10 mouse cellular contexts compared by ENCODE assay signal in genomic region chr7:109612531-109612930, GRCm38 (mm10).
DNase-seq lines count a peak whose midpoint lies in the region; ATAC-seq and TF ChIP-seq lines count a peak whose summit lies in the region.
"Had no signal": no experiment of that assay in that cellular context is flagged by ENCODE, and none has a peak within 500 bp of the region (broad histone marks: within the 10 kb centered on the region; RNA-seq: fewer than 3 reads in every experiment).

No protein-coding gene starts in this region.

- 66% methylated on average over 2 of the region's 2 CpGs for WGBS in limb, embryonic 12.5 days
- 78% methylated on average over 2 of the region's 2 CpGs for whole genome bisulfite sequencing in limb, embryonic 10.5 days
- WGBS in embryonic facial prominence, embryonic 15.5 days = 41% methylated on average over 2 of the region's 2 CpGs
- WGBS in hindbrain, embryonic 15.5 days = 38% methylated on average over 2 of the region's 2 CpGs
- WGBS in small intestine, adult 2 months = 81% methylated on average over 2 of the region's 2 CpGs

- no peak for TF ChIP-seq POLR2A in small intestine, adult 2 months (IDR thresholded peaks at IDR 0.05; ENCODE audit: low read depth, low read length)

- H3K9ac ChIP-seq in limb, embryonic 12.5 days (replicated peaks) = no peak overlapping the region; the same call in 1 of the 2 replicates
- no peak overlapping the region for H3K9ac ChIP-seq in embryonic facial prominence, embryonic 15.5 days
- H3K9ac ChIP-seq in hindbrain, embryonic 15.5 days = no peak overlapping the region

- no peak for DNase-seq in limb, embryonic 10.5 days (ENCODE audit: low spot score)
- no peak for DNase-seq in left cerebral cortex, adult 11 months (ENCODE audit: low spot score)
- DNase-seq in lung, postnatal 14 days = no peak
- DNase-seq: cerebellum, postnatal 14 days; thymus, postnatal 36 days had no signal

- H3K36me3 ChIP-seq in limb, embryonic 12.5 days = peaks cover 5% of the 10 kb centered on the region; the same call in 1 of the 2 replicates
- peaks cover 20% of the 10 kb centered on the region for H3K36me3 ChIP-seq in limb, embryonic 10.5 days
- no peaks in the 10 kb centered on the region for H3K36me3 ChIP-seq in embryonic facial prominence, embryonic 15.5 days
- no peaks in the 10 kb centered on the region for H3K36me3 ChIP-seq in hindbrain, embryonic 15.5 days
- no peaks in the 10 kb centered on the region for H3K36me3 ChIP-seq in small intestine, adult 2 months (ENCODE audit: control insufficient read depth, insufficient read depth, low read length)
- H3K36me3 ChIP-seq: G1E had no signal

- no peak overlapping the region for H3K4me3 ChIP-seq in limb, embryonic 12.5 days (replicated peaks)
- no peak overlapping the region for H3K4me3 ChIP-seq in limb, embryonic 10.5 days
- no peak overlapping the region for H3K4me3 ChIP-seq in embryonic facial prominence, embryonic 15.5 days (replicated peaks)
- no peak overlapping the region for H3K4me3 ChIP-seq in hindbrain, embryonic 15.5 days
- no peak overlapping the region for H3K4me3 ChIP-seq in small intestine, adult 2 months (ENCODE audit: low read depth, low read length)

- no peak for TF ChIP-seq CTCF in small intestine, adult 2 months (IDR thresholded peaks at IDR 0.05; ENCODE audit: extremely low read depth, insufficient read length, insufficient replicate concordance, low read depth, low read length)

- H3K27ac ChIP-seq in limb, embryonic 12.5 days = 0 out of 2 replicates have a peak overlapping the region, but pooled peaks have one; percentile 41
- H3K27ac ChIP-seq in limb, embryonic 10.5 days = no peak overlapping the region
- H3K27ac ChIP-seq in embryonic facial prominence, embryonic 15.5 days (replicated peaks) = peak overlapping the region; percentile 66; the same call in 1 of the 2 replicates
- peak overlapping the region; percentile 72 for H3K27ac ChIP-seq in hindbrain, embryonic 15.5 days (replicated peaks)
- H3K27ac ChIP-seq in small intestine, adult 2 months (ENCODE audit: insufficient read depth, low read depth, low read length) = 0 out of 2 replicates have a peak overlapping the region, but pooled peaks have one; percentile 31

- H3K27me3 ChIP-seq in limb, embryonic 12.5 days = no peaks in the 10 kb centered on the region
- no peaks in the 10 kb centered on the region for H3K27me3 ChIP-seq in limb, embryonic 10.5 days (ENCODE audit: low read depth, poor library complexity, severe bottlenecking)
- H3K27me3 ChIP-seq in embryonic facial prominence, embryonic 15.5 days = no peaks in the 10 kb centered on the region
- no peaks in the 10 kb centered on the region for H3K27me3 ChIP-seq in hindbrain, embryonic 15.5 days
- H3K27me3 ChIP-seq in small intestine, adult 2 months (ENCODE audit: control insufficient read depth, insufficient read depth, low read length) = no peaks in the 10 kb centered on the region

- ATAC-seq in limb, embryonic 12.5 days (ENCODE audit: insufficient number of reproducible peaks, insufficient read depth, low FRiP score, low TSS enrichment, low read depth) = no peak
- ATAC-seq in embryonic facial prominence, embryonic 15.5 days (ENCODE audit: insufficient number of reproducible peaks, low FRiP score, low TSS enrichment, low read depth) = no peak
- ATAC-seq in hindbrain, embryonic 15.5 days (ENCODE audit: low FRiP score, low read depth) = no peak

- no peaks in the 10 kb centered on the region for H3K9me3 ChIP-seq in limb, embryonic 12.5 days
- no peaks in the 10 kb centered on the region for H3K9me3 ChIP-seq in limb, embryonic 10.5 days (replicated peaks)
- no peaks in the 10 kb centered on the region for H3K9me3 ChIP-seq in embryonic facial prominence, embryonic 15.5 days (replicated peaks)
- H3K9me3 ChIP-seq in hindbrain, embryonic 15.5 days = no peaks in the 10 kb centered on the region
- H3K9me3 ChIP-seq: G1E had no signal

- no peak overlapping the region for H3K4me2 ChIP-seq in limb, embryonic 12.5 days
- no peak overlapping the region for H3K4me2 ChIP-seq in embryonic facial prominence, embryonic 15.5 days (replicated peaks)
- no peak overlapping the region for H3K4me2 ChIP-seq in hindbrain, embryonic 15.5 days

- H3K4me1 ChIP-seq in limb, embryonic 12.5 days (replicated peaks) = peaks cover 42% of the 10 kb centered on the region
- peaks cover 42% of the 10 kb centered on the region for H3K4me1 ChIP-seq in limb, embryonic 10.5 days
- H3K4me1 ChIP-seq in embryonic facial prominence, embryonic 15.5 days = peaks cover 73% of the 10 kb centered on the region
- H3K4me1 ChIP-seq in hindbrain, embryonic 15.5 days (replicated peaks) = peaks cover 53% of the 10 kb centered on the region
- H3K4me1 ChIP-seq in small intestine, adult 2 months (ENCODE audit: control insufficient read depth, insufficient read depth, insufficient read length, low read length) = peaks cover 21% of the 10 kb centered on the region; the same call in 1 of the 2 replicates
